Mouse (Mus musculus) heart, postnatal 0 days (tissue): ENCODE measurements around the gene Pbx3.

Experiments
- CTCF ChIP-seq: IDR thresholded peaks from 2 replicates; pipeline ENCODE4 v1.5.1; 2016; ENCODE audit warnings: antibody characterized with exemption, control low read depth, low read depth
- EP300 ChIP-seq: IDR thresholded peaks from 2 replicates; pipeline ENCODE4 v1.6.1; 2016; ENCODE audit warnings: antibody characterized with exemption, low read depth

DNA sequence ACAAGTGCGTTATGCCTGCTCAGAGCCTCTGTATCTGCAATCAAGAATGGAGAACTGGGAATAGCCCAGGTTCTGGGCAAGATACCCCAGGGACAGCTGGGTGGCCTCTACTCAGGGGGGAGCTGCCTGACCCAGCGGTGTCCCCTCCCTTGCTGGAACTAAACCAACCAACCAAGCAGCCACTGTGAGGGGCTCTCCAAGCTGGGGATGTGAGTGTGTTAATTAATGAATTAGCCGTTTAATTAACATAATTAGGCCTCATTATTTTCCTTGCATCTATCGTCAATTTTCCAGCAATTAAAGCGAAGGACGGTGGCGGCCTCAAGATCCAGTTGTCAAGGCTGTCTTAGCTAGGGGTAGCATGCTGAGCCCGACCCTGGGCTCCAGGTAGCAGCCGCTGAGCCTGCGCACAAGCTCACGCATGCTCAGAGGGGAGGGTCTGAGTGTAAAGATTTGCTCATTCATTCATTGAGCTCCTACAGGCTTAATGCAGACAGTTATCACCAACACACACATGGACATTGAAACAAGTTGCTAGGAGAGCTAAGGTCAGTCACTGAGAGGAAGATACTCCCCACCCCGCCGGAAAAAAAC lies 243.2 kb downstream of the Pbx3 start:
- no peak for TF ChIP-seq CTCF
- no peak for TF ChIP-seq EP300
